Mouse (Mus musculus): ENCODE results near the gene Ptprcap.

GRCm38 (mm10) chr19:4154437-4155222, 1.2 kb downstream of the Ptprcap start:
- TF ChIP-seq POLR2A (IDR thresholded peaks at IDR 0.05; ENCODE audit: insufficient read depth, low read length) (no peak), EP300 (IDR thresholded peaks at IDR 0.05; ENCODE audit: insufficient read depth, low read depth, low read length) (no peak), CTCF (IDR thresholded peaks at IDR 0.05; ENCODE audit: low read depth, low read length) (no peak)
